Mouse (Mus musculus): ENCODE results near the gene Bmp2k. TPM values are rescaled to one million over a fixed set of nuclear protein-coding genes. Genes with fewer than 3 reads are reported as not detected.

Bmp2k gene
- 25.9 and 26.5 TPM in 2 replicates for polyA plus RNA-seq (2015; fragmentation: Nextera tagmentation; extraction: Ambion mirVana)

DNA sequence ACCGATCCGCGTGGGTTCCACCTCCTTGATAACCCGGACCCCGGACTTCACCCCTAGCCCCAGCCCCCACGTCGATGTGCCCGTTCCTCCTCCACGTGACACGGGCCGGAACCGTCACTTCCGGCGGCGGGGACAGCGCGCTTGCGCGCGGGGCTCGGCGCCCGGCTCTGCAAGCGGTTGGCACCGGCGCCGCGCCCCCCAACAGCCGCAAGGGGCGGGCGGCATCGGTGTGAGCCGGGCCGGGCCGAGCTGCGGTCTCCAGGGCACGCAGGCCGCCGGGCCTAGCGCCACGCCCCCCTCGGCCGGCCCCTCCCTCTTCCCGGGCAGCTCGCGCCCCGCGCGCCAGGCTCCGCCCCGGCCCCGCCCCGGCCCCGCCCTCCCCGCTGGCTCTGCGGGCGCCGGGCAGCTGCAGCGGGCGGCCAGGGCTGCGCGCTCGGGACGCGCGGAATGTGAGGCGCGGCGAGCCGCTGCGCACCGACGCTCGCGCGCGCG, at the start of gene Bmp2k:
Gene Bmp2k (plus strand): TSS at position 380 of the 492 bp plus-strand sequence.
- H3K9me3 ChIP-seq (replicated peaks; ENCODE audit: control insufficient read depth, low read length): no peaks in the 10 kb centered on the region
- H3K4me1 ChIP-seq (ENCODE audit: control insufficient read depth, low read depth, low read length): peaks cover 43% of the 10 kb centered on the region
- H3K4me3 ChIP-seq (ENCODE audit: low read depth, low read length): peak within 1 kb of the TSS; percentile 89
- no peaks in the 10 kb centered on the region for H3K27me3 ChIP-seq (ENCODE audit: control insufficient read depth, insufficient read depth, low read depth, low read length)
- H3K36me3 ChIP-seq (ENCODE audit: control insufficient read depth, insufficient read depth): peaks cover 6% of the 10 kb centered on the region
- peak within 1 kb of the TSS; percentile 98 for H3K9ac ChIP-seq (ENCODE audit: low read depth, low read length)
- peak within 1 kb of the TSS; percentile 98 for H3K4me2 ChIP-seq (ENCODE audit: low read depth, low read length)
- 0% methylated on average over 39 of the region's 78 CpGs for WGBS (ENCODE audit: insufficient replicate concordance)
- peak within 1 kb of the TSS; percentile 97 for H3K27ac ChIP-seq (ENCODE audit: low read length)
- ATAC-seq (ENCODE audit: low read depth): peak; percentile 93

DNA sequence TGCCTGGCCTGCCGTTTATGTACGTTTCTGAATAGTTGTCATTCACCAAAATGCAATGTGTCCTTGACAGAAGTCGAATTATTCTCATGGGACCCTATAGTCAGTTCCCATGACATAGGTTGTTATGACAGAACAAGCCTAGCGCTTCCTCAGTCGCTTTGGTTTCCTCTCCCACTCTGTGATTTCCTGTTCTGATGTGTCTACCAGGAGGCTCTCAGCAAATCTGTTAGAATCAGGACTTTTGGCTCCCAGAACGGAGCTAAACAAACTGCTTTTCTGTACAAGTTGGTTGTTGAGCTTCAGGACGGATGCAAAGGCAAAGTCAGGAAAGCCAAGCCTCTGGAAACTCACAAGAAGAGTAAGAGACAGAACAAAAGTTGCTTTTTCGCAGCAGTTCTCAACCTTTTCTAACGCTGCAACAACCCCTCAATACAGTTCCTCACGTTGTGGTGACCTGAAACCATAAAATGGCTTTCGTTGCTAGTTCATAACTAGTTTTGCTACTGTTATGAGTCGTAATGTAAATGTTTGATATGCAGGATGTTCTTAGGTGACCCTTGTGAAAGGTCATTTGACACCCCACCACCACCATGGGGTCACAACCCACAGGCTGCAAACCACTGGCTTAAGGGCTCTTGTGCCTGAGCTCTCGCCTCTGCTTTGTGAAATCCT, 48.5 kb upstream of the Bmp2k start:
- 58% methylated on average over 13 of the region's 13 CpGs for WGBS (ENCODE audit: insufficient replicate concordance)
- Histone ChIP-seq H3K36me3 (ENCODE audit: control insufficient read depth, insufficient read depth) (no peaks in the 10 kb centered on the region), H3K4me1 (ENCODE audit: control insufficient read depth, low read depth, low read length) (peaks cover 48% of the 10 kb centered on the region), H3K27me3 (ENCODE audit: control insufficient read depth, insufficient read depth, low read depth, low read length) (no peaks in the 10 kb centered on the region), H3K9me3 (replicated peaks; ENCODE audit: control insufficient read depth, low read length) (no peaks in the 10 kb centered on the region), H3K4me3 (ENCODE audit: low read depth, low read length) (no peak overlapping the region), H3K9ac (ENCODE audit: low read depth, low read length) (no peak overlapping the region), H3K27ac (ENCODE audit: low read length) (peak overlapping the region; percentile 5; the same call in 1 of the 2 replicates), H3K4me2 (ENCODE audit: low read depth, low read length) (no peak overlapping the region)
- ATAC-seq (ENCODE audit: low read depth): no peak

DNA sequence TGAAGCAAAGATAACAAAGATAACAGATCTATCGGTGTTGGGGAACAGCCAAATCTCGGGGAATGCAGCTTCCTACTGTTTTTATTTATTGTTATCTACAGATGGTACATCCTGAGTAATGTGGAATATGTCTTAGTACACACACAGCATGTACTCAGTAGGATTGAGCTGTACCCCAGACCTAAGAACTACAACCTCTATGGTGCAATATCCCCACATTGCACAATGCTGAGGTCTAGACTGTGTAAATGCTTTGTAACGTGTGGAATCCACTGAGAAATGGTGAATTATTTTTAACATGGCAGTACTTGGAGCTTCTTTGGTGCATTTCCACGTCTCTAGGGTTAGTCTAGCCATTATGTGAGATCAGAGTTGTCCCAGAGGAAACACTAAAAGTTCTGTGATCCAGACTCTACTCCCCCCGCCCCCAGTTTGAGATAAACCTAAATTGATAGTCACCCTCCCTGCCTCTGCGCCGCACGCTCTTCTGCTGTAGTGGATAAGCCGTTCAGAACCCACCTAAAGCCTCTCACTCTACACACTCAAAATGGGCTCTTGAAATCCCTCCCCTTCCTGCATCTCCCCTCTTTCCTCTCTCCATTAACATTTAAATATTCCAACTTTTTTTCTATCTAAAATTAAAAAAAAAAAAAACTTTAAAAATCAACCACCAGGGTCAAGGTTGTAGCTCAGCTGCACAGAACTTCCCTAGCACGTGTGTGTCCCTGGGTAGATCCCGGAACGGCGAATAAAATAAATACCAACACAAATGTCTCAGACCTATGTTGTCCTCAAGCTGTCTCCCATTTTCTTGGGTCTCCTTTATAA, 47.4 kb upstream of the Bmp2k start:
- peak overlapping the region; percentile 98 for H3K27ac ChIP-seq (ENCODE audit: low read length)
- 35% methylated on average over 13 of the region's 13 CpGs for WGBS (ENCODE audit: insufficient replicate concordance)
- H3K36me3 ChIP-seq (ENCODE audit: control insufficient read depth, insufficient read depth): no peaks in the 10 kb centered on the region
- H3K4me1 ChIP-seq (ENCODE audit: control insufficient read depth, low read depth, low read length): peaks cover 48% of the 10 kb centered on the region
- H3K9ac ChIP-seq (ENCODE audit: low read depth, low read length): peak overlapping the region; percentile 39
- ATAC-seq (ENCODE audit: low read depth): peak; percentile 58
- H3K27me3 ChIP-seq (ENCODE audit: control insufficient read depth, insufficient read depth, low read depth, low read length): no peaks in the 10 kb centered on the region
- no peak overlapping the region; the same call in 1 of the 2 replicates for H3K4me3 ChIP-seq (ENCODE audit: low read depth, low read length)
- no peaks in the 10 kb centered on the region for H3K9me3 ChIP-seq (replicated peaks; ENCODE audit: control insufficient read depth, low read length)
- H3K4me2 ChIP-seq (ENCODE audit: low read depth, low read length): peak overlapping the region; percentile 63

DNA sequence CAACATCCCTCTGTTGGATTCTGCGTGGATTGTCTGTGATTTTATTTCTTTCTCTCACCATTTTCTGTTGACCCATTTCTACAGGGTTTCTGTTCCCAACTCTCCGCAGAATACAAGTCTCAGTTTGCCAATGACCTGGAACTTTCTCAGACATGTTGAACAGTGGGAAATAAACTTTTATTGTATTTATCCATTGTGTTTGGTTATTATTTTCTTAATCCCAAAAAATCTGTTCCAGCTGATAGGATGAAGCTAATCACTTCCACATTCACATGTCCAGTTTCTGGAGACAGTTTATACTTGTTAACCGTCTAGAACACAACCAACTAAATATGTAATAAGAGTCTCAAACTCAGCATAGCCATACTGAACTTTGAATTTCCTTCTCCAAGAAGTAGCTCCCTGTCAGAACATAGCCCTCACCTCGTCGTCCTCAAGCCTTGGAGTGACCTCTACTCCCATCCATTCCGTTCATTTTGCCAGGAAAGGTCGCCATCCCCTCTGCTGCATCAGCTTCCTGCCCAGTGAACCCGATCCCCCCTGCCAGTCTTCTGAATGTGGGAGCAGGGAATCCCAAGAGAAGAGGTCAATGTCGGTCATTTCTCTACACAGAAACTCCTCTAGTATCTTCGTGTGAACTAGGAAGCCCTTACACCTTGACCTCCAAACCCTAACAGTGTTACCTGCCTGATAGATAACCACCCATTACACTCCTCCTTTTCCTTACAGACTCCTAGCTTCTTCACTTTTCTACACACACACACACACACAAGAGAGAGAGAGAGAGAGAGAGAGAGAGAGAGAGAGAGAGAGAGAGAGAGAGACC, 46.6 kb upstream of the Bmp2k start:
- no peak for ATAC-seq (ENCODE audit: low read depth)
- Histone ChIP-seq H3K4me1 (ENCODE audit: control insufficient read depth, low read depth, low read length) (peaks cover 48% of the 10 kb centered on the region), H3K9me3 (replicated peaks; ENCODE audit: control insufficient read depth, low read length) (no peaks in the 10 kb centered on the region), H3K27ac (ENCODE audit: low read length) (peak overlapping the region; percentile 98), H3K4me2 (ENCODE audit: low read depth, low read length) (peak overlapping the region; percentile 63), H3K36me3 (ENCODE audit: control insufficient read depth, insufficient read depth) (no peaks in the 10 kb centered on the region), H3K27me3 (ENCODE audit: control insufficient read depth, insufficient read depth, low read depth, low read length) (no peaks in the 10 kb centered on the region), H3K4me3 (ENCODE audit: low read depth, low read length) (peak overlapping the region; percentile 32), H3K9ac (ENCODE audit: low read depth, low read length) (peak overlapping the region; percentile 55)
- 55% methylated on average over 10 of the region's 10 CpGs for WGBS (ENCODE audit: insufficient replicate concordance)

DNA sequence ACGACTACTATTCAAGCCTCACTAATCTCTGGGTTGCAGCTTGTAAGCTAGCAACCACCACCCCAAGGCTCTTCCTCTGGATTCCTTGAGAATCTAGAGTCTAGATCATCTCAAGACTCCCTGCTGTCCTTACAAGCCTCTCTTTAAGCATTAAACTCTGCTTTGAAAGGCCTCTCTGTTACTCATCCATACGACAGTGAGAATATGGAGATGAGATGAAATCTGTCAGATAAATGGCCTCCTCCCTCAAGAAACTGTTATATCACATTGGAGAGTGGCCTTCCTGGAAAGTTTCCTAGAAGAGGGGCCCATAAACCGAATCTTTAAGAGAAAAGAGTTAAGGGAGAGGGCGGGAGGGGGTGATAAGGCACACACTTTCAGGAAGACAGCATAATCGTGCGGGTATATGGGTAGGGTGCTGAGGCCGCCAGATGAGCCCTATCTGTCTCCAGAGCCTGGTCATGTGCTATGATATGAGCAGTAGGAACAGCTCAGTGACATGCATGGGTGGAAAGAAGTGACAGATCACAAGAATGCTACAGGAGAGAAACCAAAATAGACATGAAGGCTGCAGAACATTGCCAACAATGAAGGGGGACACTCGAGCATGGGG, 45.9 kb upstream of the Bmp2k start:
- peak overlapping the region; percentile 32 for H3K4me3 ChIP-seq (ENCODE audit: low read depth, low read length)

DNA sequence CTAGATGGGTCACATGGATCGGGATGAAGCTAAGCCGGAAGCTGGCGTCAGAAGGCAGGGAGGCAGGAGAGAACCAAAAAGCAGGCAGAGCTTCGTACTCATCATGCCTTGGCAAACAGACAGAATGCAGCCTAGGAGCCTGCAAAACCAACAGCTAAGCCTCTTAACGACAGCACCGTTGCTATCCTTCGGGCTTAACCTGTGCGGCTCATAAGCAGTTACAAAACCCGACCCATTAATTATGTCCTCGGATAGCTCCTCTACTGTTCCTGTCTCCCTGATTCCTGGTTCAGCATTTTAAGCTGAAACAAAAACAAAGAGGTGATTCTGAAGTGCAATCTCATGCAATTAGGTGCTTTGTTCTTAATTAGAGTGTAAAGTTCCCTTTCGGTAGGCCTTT, 43.4 kb upstream of the Bmp2k start:
- WGBS (ENCODE audit: insufficient replicate concordance): 84% methylated on average over 11 of the region's 11 CpGs
- ATAC-seq (ENCODE audit: low read depth): no peak
- Histone ChIP-seq H3K9me3 (replicated peaks; ENCODE audit: control insufficient read depth, low read length) (no peaks in the 10 kb centered on the region), H3K27ac (ENCODE audit: low read length) (no peak overlapping the region), H3K4me1 (ENCODE audit: control insufficient read depth, low read depth, low read length) (peaks cover 42% of the 10 kb centered on the region), H3K27me3 (ENCODE audit: control insufficient read depth, insufficient read depth, low read depth, low read length) (no peaks in the 10 kb centered on the region), H3K4me2 (ENCODE audit: low read depth, low read length) (no peak overlapping the region), H3K9ac (ENCODE audit: low read depth, low read length) (no peak overlapping the region), H3K4me3 (ENCODE audit: low read depth, low read length) (no peak overlapping the region), H3K36me3 (ENCODE audit: control insufficient read depth, insufficient read depth) (no peaks in the 10 kb centered on the region)

More for the DNA sequence above, 45.9 kb upstream of the Bmp2k start:
- H3K4me2 ChIP-seq (ENCODE audit: low read depth, low read length): peak overlapping the region; percentile 63
- peak overlapping the region; percentile 55 for H3K9ac ChIP-seq (ENCODE audit: low read depth, low read length)
- WGBS (ENCODE audit: insufficient replicate concordance): 17% methylated on average over 8 of the region's 8 CpGs
- no peaks in the 10 kb centered on the region for H3K27me3 ChIP-seq (ENCODE audit: control insufficient read depth, insufficient read depth, low read depth, low read length)
- no peaks in the 10 kb centered on the region for H3K9me3 ChIP-seq (replicated peaks; ENCODE audit: control insufficient read depth, low read length)
- no peaks in the 10 kb centered on the region for H3K36me3 ChIP-seq (ENCODE audit: control insufficient read depth, insufficient read depth)
- peak overlapping the region; percentile 98 for H3K27ac ChIP-seq (ENCODE audit: low read length)
- peaks cover 48% of the 10 kb centered on the region for H3K4me1 ChIP-seq (ENCODE audit: control insufficient read depth, low read depth, low read length)
- peak; percentile 98 for ATAC-seq (ENCODE audit: low read depth)

DNA sequence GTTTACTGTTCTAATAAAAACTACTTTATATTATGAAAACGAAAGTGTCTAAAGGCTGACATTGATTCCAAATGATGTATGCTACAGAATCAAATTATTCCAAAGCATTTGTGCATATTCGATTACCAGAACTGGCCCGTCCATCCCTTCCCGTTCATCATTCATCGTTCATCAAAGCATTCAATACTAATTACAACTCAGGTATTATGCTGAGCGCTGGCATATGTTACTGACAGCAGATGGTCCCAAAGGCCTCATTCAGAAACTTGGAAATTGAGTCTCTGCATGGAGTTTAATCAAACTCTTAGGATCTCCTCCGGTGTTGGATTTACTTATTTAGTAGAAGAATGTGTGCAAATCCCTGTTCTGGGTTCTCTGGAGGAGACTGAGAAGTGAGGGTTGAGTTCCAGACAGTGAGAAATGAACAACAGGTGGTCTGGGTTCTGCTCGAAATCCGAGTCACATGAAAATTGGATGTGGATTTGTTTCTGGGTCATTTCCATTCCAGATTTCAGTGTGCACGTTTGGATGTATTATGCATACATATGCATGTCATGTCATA, 42.9 kb upstream of the Bmp2k start:
- H3K27me3 ChIP-seq (ENCODE audit: control insufficient read depth, insufficient read depth, low read depth, low read length): no peaks in the 10 kb centered on the region
- H3K4me3 ChIP-seq (ENCODE audit: low read depth, low read length): no peak overlapping the region
- 87% methylated on average over 10 of the region's 10 CpGs for WGBS (ENCODE audit: insufficient replicate concordance)
- no peak overlapping the region for H3K4me2 ChIP-seq (ENCODE audit: low read depth, low read length)
- H3K27ac ChIP-seq (ENCODE audit: low read length): no peak overlapping the region
- H3K9ac ChIP-seq (ENCODE audit: low read depth, low read length): no peak overlapping the region
- H3K36me3 ChIP-seq (ENCODE audit: control insufficient read depth, insufficient read depth): no peaks in the 10 kb centered on the region
- H3K4me1 ChIP-seq (ENCODE audit: control insufficient read depth, low read depth, low read length): peaks cover 37% of the 10 kb centered on the region
- H3K9me3 ChIP-seq (replicated peaks; ENCODE audit: control insufficient read depth, low read length): no peaks in the 10 kb centered on the region
- ATAC-seq (ENCODE audit: low read depth): no peak

DNA sequence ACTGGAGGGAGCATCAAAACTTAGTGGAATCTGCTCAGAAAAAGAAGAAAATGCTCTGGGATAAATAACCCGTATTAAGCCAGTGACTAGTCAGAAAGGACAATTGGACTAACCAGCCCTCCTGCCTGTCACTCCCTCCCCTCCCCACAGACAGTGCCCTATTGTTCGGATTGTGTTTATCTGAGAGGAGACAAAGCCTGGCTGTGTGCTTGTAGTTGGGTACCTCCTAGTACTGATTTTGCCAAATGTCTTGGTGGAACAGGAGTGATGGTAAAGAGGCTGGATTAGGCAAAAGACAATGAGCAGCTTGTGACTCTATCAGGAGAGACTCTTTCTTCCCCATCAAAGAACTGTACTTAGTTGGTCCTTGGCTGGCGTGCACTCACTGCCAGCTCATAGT, 40.6 kb upstream of the Bmp2k start:
- Histone ChIP-seq H3K4me3 (ENCODE audit: low read depth, low read length) (no peak overlapping the region), H3K9me3 (replicated peaks; ENCODE audit: control insufficient read depth, low read length) (no peaks in the 10 kb centered on the region), H3K9ac (ENCODE audit: low read depth, low read length) (no peak overlapping the region), H3K4me2 (ENCODE audit: low read depth, low read length) (no peak overlapping the region), H3K4me1 (ENCODE audit: control insufficient read depth, low read depth, low read length) (peaks cover 15% of the 10 kb centered on the region), H3K27ac (ENCODE audit: low read length) (no peak overlapping the region), H3K27me3 (ENCODE audit: control insufficient read depth, insufficient read depth, low read depth, low read length) (no peaks in the 10 kb centered on the region), H3K36me3 (ENCODE audit: control insufficient read depth, insufficient read depth) (no peaks in the 10 kb centered on the region)
- no peak for ATAC-seq (ENCODE audit: low read depth)
- 48% methylated on average over 3 of the region's 3 CpGs for WGBS (ENCODE audit: insufficient replicate concordance)
